Mouse (Mus musculus) heart, embryonic 13.5 days (tissue): ENCODE measurements at regions not wholly inside any gene's neighbourhood (a gene's known extent, or its start where the extent isn't known, plus 50 kb on each side); places are given as distances from the start of the nearest gene placed in this dataset.

ENCODE experiments used
- ATAC-seq: fragments of 200-750 bp; cut with Nextera tagmentation; 2 replicates; pipeline ENCODE4 v1.8.0; 2017; ENCODE audit warnings: moderate TSS enrichment; ENCODE audit not compliant: insufficient number of reproducible peaks, low FRiP score, low TSS enrichment; ENCODE audit errors: extremely low read depth
- H3K27ac ChIP-seq: fragments of 300-500 bp; sonication (generic); replicated peaks from 2 replicates; pipeline ENCODE4 v1.5.1; 2015; ENCODE audit warnings: moderate library complexity, mild to moderate bottlenecking, inconsistent platforms
- H3K27me3 ChIP-seq: fragments of 300-500 bp; sonication (generic); replicated peaks from 2 replicates; pipeline ENCODE4 v1.6.1; 2015; ENCODE audit warnings: mild to moderate bottlenecking, inconsistent platforms
- H3K36me3 ChIP-seq: fragments of 300-500 bp; sonication (generic); 2 replicates; pipeline ENCODE4 v1.6.1; 2015; ENCODE audit warnings: mild to moderate bottlenecking, inconsistent platforms
- H3K4me1 ChIP-seq: fragments of 300-500 bp; sonication (generic); 2 replicates; pipeline ENCODE4 v1.6.1; 2015; ENCODE audit warnings: inconsistent platforms
- H3K4me2 ChIP-seq: fragments of 300-500 bp; sonication (generic); 2 replicates; pipeline ENCODE4 v1.6.1; 2015; ENCODE audit warnings: inconsistent platforms, mild to moderate bottlenecking, moderate library complexity
- H3K4me3 ChIP-seq: fragments of 300-500 bp; sonication (generic); 2 replicates; pipeline ENCODE4 v1.5.1; 2015; ENCODE audit warnings: moderate library complexity, mild to moderate bottlenecking, inconsistent platforms
- H3K9ac ChIP-seq: fragments of 300-500 bp; sonication (generic); 2 replicates; pipeline ENCODE4 v1.6.1; 2015; ENCODE audit warnings: inconsistent platforms, mild to moderate bottlenecking, moderate library complexity
- H3K9me3 ChIP-seq: fragments of 300-500 bp; sonication (generic); 2 replicates; pipeline ENCODE4 v1.6.1; 2016; ENCODE audit warnings: inconsistent platforms
- WGBS: fragments of 180-500 bp; shearing (Covaris S2); methylation state at CpG from one replicate; pipeline ENCODE4 v1.1.7; 2015; ENCODE audit warnings: mixed read lengths; 5-methylcytosine and 5-hydroxymethylcytosine counted together

DNA sequence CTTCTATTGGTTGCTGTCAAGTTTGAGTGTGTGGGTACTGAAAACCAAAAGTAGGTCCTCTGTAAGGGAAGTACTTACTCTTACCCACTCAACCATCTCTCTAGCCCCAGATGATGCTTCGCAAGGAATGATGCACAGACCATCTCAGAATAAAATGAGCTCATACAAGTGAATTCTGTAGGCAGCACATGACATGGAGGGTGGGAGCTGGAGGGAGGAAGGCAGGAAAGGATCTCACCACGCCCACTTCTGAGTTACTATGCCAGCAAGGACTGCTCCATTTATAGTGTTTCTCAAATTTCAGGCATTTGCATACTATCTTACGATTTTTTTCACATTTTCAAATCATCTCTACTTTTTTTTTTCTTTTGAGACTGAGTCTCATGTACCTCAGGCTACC lies 273.8 kb upstream of the Rack1 start:
- Histone ChIP-seq H3K9ac (no peak overlapping the region), H3K27me3 (no peaks in the 10 kb centered on the region), H3K4me1 (peaks cover 12% of the 10 kb centered on the region), H3K27ac (no peak overlapping the region), H3K9me3 (no peaks in the 10 kb centered on the region), H3K36me3 (no peaks in the 10 kb centered on the region), H3K4me2 (no peak overlapping the region), H3K4me3 (no peak overlapping the region)
- 75% methylated on average over 3 of the region's 3 CpGs for WGBS
- no peak for ATAC-seq

DNA sequence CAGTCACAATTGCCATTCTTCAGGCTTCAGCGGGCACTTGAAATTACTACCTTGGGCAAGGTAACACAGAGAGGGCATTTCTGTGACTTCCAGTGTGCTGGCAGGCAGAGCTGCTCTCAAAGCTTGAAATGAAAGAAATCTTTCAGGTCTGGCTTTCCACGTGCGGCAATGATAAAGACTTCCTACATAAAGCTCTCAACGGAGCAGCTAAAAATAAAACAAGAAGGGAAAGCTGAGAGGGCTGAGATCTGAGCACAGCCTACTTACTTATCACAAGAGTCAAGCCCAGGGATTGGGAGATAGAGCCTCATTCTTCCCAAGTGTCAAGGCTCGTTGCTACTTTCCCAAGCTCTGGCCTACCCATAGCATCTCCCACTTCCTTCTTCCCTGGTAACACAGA lies 274.6 kb upstream of the Rack1 start:
- H3K4me1 ChIP-seq = peaks cover 12% of the 10 kb centered on the region
- H3K9me3 ChIP-seq = no peaks in the 10 kb centered on the region
- peak overlapping the region; percentile 26; the same call in 1 of the 2 replicates for H3K4me2 ChIP-seq
- H3K9ac ChIP-seq = no peak overlapping the region
- H3K36me3 ChIP-seq = no peaks in the 10 kb centered on the region
- WGBS = 18% methylated on average over 5 of the region's 5 CpGs
- no peak overlapping the region for H3K4me3 ChIP-seq
- ATAC-seq = no peak
- peak overlapping the region; percentile 8 for H3K27ac ChIP-seq
- H3K27me3 ChIP-seq = no peaks in the 10 kb centered on the region

DNA sequence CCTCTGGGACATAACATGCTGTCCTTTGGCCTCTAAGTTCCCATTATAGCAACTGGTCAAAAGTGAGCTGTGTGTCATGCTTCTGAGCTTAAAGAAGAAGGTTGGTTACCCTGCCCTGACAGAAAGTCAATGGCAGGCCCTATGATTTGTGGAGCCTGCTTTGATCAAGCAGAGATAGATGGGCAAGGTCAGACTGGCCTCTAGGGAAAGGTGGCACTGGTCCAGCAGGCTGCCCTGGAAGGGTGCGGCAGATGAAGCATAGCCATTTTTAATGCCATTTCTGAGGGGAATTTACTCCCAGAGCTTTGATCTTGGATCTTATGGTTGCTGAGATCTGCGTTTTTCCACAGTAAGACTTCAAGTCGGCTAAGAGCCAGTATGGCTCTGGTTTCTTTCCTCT lies 293.2 kb upstream of the Rack1 start:
- Histone ChIP-seq H3K4me2 (no peak overlapping the region), H3K36me3 (no peaks in the 10 kb centered on the region), H3K4me1 (no peaks in the 10 kb centered on the region), H3K27ac (no peak overlapping the region), H3K9me3 (no peaks in the 10 kb centered on the region; the same call in 1 of the 2 replicates), H3K4me3 (no peak overlapping the region), H3K9ac (no peak overlapping the region), H3K27me3 (no peaks in the 10 kb centered on the region)
- ATAC-seq = no peak
- 82% methylated on average over 3 of the region's 3 CpGs for whole genome bisulfite sequencing

DNA sequence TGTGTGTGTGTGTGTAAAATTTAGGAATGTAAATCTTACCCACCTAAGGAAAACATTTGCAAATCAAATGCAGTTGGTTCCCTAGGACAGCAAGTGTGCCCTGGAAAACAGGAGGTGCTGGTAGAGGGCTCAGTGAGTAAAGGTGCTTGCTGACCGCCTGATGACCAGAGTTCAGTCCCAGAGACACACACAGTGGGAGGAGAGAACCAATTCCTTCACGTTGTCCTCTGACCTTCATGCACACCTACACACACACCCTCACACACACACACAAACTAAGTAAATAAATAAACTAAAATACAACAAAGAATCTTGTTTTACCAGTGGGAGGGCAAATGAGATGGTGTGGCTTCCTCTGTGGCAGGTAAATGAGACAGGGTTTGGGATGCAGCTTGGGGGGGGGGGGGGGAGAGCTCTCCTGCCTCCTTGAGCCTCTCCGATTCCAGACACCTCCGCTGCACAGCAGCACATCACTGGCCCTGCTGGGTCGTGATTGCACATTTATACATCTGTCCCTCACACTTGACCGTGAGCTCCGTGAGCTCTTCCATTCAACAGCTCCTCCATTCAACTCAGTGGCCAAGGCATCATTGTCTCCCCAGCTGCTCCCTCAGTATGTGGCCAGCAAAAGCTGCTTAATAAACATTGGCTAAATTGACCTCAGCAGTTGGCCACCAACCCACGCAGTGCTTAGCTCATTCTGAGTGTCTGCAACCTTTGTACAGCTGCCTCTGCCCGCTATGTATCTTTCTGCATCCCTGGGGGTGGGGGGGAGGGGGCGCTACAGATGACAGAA lies 297.9 kb upstream of the Rack1 start:
- H3K9ac ChIP-seq = no peak overlapping the region
- no peak overlapping the region for H3K27ac ChIP-seq
- 54% methylated on average over 10 of the region's 10 CpGs for WGBS
- no peak overlapping the region for H3K4me3 ChIP-seq
- H3K27me3 ChIP-seq = no peaks in the 10 kb centered on the region
- no peak overlapping the region for H3K4me2 ChIP-seq
- no peaks in the 10 kb centered on the region for H3K36me3 ChIP-seq
- H3K9me3 ChIP-seq = no peaks in the 10 kb centered on the region; the same call in 1 of the 2 replicates
- H3K4me1 ChIP-seq = no peaks in the 10 kb centered on the region
- no peak for ATAC-seq

DNA sequence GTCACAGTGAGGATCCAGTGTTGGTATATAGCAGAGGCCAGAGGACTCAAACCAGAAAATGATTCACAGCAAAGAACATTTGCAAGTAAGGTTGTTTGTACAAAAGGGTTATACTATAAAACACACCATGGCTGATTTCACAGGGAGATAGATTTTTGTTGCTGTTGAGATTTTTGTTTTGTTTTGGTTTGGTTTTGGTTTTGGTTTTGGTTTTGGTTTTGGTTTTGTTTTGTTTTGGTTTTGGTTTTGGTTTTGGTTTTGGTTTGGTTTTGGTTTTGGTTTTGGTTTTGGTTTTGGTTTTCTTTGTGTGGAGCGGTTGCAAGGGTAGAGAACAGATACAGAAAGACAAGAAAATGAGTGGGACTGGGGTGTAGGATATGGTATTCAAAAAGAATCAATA lies 301.1 kb upstream of the Rack1 start:
- WGBS = 69% methylated on average over 1 of the region's 1 CpGs

DNA sequence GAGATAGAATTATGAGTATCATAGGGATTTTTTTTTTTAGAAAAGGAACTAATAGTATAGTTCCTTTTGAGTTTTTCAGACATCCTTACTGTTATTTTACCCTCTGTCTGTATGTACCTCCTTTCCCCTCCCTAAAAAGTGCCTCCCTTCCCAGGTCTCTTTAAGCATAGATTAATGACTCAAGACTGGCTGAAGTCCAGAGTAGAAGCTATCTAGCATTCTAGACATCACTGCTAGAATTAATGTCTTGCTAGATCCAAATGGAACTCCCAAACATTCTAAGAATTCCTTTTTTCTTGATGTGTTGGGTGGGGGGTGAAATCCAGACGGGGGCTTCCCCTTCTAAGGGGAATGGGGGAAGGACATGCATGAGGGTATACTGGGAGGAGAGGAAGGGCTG lies 311.8 kb upstream of the Rack1 start:
- Histone ChIP-seq H3K4me3 (no peak overlapping the region), H3K4me2 (no peak overlapping the region), H3K4me1 (no peaks in the 10 kb centered on the region), H3K9me3 (no peaks in the 10 kb centered on the region), H3K9ac (no peak overlapping the region), H3K27ac (no peak overlapping the region), H3K27me3 (no peaks in the 10 kb centered on the region), H3K36me3 (no peaks in the 10 kb centered on the region)
- whole genome bisulfite sequencing = 46% methylated on average over 1 of the region's 1 CpGs
- ATAC-seq = no peak

More for the DNA sequence above, 301.1 kb upstream of the Rack1 start:
- no peak for ATAC-seq
- no peak overlapping the region for H3K4me3 ChIP-seq
- no peak overlapping the region for H3K4me2 ChIP-seq
- no peaks in the 10 kb centered on the region for H3K9me3 ChIP-seq
- no peaks in the 10 kb centered on the region for H3K27me3 ChIP-seq
- no peaks in the 10 kb centered on the region for H3K36me3 ChIP-seq
- no peak overlapping the region for H3K27ac ChIP-seq
- H3K4me1 ChIP-seq = no peaks in the 10 kb centered on the region
- H3K9ac ChIP-seq = no peak overlapping the region

DNA sequence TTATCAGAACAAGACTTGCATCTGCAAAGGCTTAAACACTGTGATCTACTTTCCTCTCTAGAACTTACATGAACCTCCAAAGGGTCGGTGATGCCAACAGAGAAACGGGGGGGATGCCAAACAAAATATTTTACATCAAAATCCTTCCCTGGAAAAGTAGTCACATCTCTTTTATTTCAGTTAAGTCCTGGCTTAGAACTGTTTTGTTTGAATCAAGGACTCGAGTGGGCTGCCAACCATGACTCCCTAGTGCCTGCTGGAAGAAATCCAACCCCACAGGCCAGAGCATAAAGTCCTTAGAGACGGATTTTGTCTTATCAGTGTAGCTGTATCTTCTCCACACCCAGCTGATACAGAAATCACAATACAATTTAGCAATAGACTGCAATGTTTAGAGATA lies 336.1 kb upstream of the Rack1 start:
- Histone ChIP-seq H3K4me3 (no peak overlapping the region), H3K36me3 (no peaks in the 10 kb centered on the region), H3K27ac (no peak overlapping the region), H3K9me3 (no peaks in the 10 kb centered on the region), H3K9ac (no peak overlapping the region), H3K27me3 (no peaks in the 10 kb centered on the region), H3K4me1 (0 out of 2 replicates have a peak, but pooled peaks cover 4% of the 10 kb centered on the region), H3K4me2 (no peak overlapping the region)
- WGBS = 41% methylated on average over 4 of the region's 4 CpGs
- no peak for ATAC-seq

DNA sequence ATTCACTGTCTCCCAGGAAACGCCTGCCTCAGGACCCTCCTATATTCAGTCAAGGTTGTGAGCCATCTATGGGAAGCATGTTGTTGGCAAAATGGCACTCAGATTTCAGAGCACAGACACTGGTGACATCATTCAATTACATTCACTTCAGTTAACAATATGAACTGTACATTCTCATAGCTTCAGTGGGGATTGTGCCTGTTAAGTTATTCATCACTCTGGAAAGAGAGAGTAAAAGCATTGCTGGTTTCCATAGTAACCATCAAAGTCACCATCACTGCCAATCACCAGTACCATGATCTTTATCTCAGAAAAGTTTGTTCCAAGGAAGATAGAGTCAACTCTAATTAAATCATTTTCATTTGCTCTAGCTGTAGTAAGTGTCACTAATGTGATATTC lies 350.2 kb upstream of the Rack1 start:
- 75% methylated on average over 1 of the region's 1 CpGs for WGBS
- Histone ChIP-seq H3K9me3 (no peaks in the 10 kb centered on the region), H3K4me2 (no peak overlapping the region), H3K4me1 (no peaks in the 10 kb centered on the region), H3K36me3 (no peaks in the 10 kb centered on the region), H3K27me3 (no peaks in the 10 kb centered on the region), H3K27ac (no peak overlapping the region), H3K9ac (no peak overlapping the region), H3K4me3 (no peak overlapping the region)
- no peak for ATAC-seq

DNA sequence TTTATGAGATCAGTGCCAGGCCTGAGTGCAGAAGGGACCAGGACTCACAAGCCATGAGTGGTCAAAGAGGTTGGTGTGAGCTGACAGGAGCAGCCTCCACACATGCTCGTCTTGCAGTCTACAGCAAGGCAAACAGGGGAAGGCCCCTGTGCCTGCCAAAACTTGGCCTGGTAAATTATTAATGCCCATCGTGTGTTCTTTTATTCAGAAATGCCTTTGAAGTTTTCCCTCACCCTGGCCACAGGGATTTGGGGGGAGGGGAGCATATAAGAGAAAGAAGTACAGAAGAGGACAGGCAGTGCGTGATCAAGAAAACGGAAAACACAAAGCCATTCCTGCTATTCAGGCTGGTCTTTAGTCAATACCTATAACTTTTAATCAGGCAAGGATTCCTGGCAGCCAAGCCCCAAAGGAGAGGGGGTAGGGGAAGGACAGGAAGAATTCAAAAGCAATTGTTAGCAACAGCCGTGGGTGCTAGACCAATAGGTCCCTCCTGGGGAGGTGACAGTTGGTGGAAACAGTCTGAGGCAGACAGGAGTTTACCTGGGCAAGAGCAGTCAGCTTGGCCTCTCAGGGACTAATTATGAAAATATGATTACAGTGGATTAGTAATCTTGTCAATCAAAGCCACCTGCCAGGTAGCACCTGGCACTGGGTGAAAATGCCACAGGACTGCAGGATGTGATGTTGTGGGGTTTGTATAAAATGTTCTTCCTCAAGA lies 357.4 kb upstream of the Rack1 start:
- H3K27ac ChIP-seq = no peak overlapping the region
- no peak overlapping the region for H3K9ac ChIP-seq
- H3K36me3 ChIP-seq = no peaks in the 10 kb centered on the region
- no peak overlapping the region for H3K4me2 ChIP-seq
- H3K27me3 ChIP-seq = no peaks in the 10 kb centered on the region
- WGBS = 54% methylated on average over 5 of the region's 5 CpGs
- H3K4me3 ChIP-seq = no peak overlapping the region
- no peaks in the 10 kb centered on the region for H3K9me3 ChIP-seq
- no peak for ATAC-seq
- peaks cover 6% of the 10 kb centered on the region for H3K4me1 ChIP-seq

DNA sequence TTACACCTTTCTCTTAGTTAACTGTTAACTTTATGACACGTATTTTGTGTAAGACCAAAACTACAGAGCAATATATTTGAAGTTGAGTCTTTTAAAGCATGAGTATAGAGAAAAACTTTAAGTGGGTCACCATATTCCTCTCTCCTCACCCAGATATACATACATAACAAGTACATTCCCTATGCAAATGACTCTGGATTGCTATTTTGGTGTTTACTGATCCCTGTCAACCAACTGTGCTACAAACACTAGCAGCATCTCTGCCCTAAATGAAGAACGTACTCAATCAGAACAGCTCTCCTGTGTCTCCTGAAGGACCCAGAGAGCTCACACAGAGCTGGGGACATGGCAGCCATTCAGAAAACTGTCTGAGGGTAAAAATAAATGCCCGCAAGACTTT lies 363.4 kb upstream of the Rack1 start:
- H3K9ac ChIP-seq = no peak overlapping the region
- peaks cover 6% of the 10 kb centered on the region for H3K4me1 ChIP-seq

DNA sequence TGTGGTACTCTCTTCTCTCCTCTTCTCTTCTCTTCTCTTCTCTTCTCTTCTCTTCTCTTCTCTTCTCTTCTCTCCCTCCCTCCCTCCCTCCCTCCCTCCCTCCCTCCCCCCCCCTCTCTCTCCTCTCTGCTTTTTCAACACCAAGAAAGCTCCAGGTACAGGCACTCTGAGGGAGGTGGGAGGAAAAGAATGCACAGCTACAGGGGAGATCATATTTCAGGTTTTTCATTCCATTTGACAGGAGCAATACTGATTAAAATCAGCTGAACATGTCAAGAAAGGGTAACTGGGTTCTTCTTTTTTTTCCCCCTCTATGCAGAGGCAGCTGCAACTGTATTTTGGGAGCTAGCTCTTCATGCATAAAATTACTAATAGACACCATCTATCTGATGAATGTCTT lies 368.8 kb upstream of the Rack1 start:
- Histone ChIP-seq H3K27me3 (no peaks in the 10 kb centered on the region), H3K36me3 (no peaks in the 10 kb centered on the region), H3K27ac (no peak overlapping the region), H3K9ac (no peak overlapping the region), H3K4me1 (no peaks in the 10 kb centered on the region), H3K4me2 (no peak overlapping the region), H3K9me3 (no peaks in the 10 kb centered on the region), H3K4me3 (no peak overlapping the region)
- no peak for ATAC-seq

More for the DNA sequence above, 363.4 kb upstream of the Rack1 start:
- Histone ChIP-seq H3K4me3 (no peak overlapping the region), H3K36me3 (no peaks in the 10 kb centered on the region), H3K4me2 (no peak overlapping the region), H3K27me3 (no peaks in the 10 kb centered on the region), H3K27ac (no peak overlapping the region), H3K9me3 (no peaks in the 10 kb centered on the region)
- WGBS = 79% methylated on average over 3 of the region's 3 CpGs
- no peak for ATAC-seq

DNA sequence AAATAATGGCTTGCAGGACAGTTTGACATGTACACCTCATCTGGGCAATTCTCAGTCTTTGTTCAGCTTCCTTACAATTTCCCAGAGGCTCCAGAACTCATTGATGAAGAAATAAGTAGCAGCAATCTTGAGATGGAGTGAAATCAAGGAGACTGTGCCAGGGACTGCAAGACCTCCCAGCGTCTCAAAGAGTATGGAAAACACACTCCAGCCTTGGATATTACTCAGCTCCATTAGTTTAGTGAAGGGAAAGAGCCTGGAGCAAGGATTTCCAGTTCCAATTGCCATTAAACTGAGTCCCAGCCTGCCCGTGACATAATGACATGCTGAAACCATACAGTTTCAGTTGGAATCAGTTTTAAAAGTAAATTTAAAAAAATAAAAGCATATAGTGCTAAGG lies 372.7 kb upstream of the Rack1 start:
- H3K9ac ChIP-seq = no peak overlapping the region
- H3K4me2 ChIP-seq = no peak overlapping the region
- H3K4me3 ChIP-seq = no peak overlapping the region
- no peak for ATAC-seq
- H3K4me1 ChIP-seq = no peaks in the 10 kb centered on the region
- 64% methylated on average over 2 of the region's 2 CpGs for WGBS
- H3K27me3 ChIP-seq = no peaks in the 10 kb centered on the region
- no peaks in the 10 kb centered on the region for H3K36me3 ChIP-seq
- H3K27ac ChIP-seq = no peak overlapping the region
- H3K9me3 ChIP-seq = no peaks in the 10 kb centered on the region
